Mouse (Mus musculus) forebrain, postnatal 0 days (tissue): ENCODE measurements around the gene Nkd1. TPM values are rescaled to one million over a fixed set of nuclear protein-coding genes. Genes with fewer than 3 reads are reported as not detected.

Experiments used
- ATAC-seq: fragments of 200-750 bp; cut with Nextera tagmentation; 2 replicates; pipeline ENCODE4 v1.8.0; 2017; ENCODE audit warnings: mild to moderate bottlenecking, moderate library complexity
- DNase-seq: peaks from one replicate; pipeline ENCODE4 v3.0.0-alpha.2; 2015
- H3K27ac ChIP-seq: fragments of 300-500 bp; sonication (generic); 2 replicates; pipeline ENCODE4 v1.5.1; 2014; ENCODE audit warnings: low read depth, mild to moderate bottlenecking, antibody characterized with exemption, low read length, moderate library complexity, mixed read lengths
- H3K27me3 ChIP-seq: fragments of 300-500 bp; sonication (generic); 2 replicates; pipeline ENCODE4 v1.6.1; 2014; ENCODE audit warnings: mild to moderate bottlenecking, low read length, mixed read lengths; ENCODE audit not compliant: insufficient read depth
- H3K36me3 ChIP-seq: fragments of 300-500 bp; sonication (generic); 2 replicates; pipeline ENCODE4 v1.6.1; 2014; ENCODE audit warnings: mild to moderate bottlenecking, moderate library complexity; ENCODE audit not compliant: insufficient read depth
- H3K4me1 ChIP-seq: fragments of 300-500 bp; sonication (generic); 2 replicates; pipeline ENCODE4 v1.6.1; 2014; ENCODE audit warnings: antibody characterized with exemption; ENCODE audit not compliant: insufficient read depth
- H3K4me2 ChIP-seq: fragments of 300-500 bp; sonication (generic); 2 replicates; pipeline ENCODE4 v1.6.1; 2014; ENCODE audit warnings: low read depth, mild to moderate bottlenecking, moderate library complexity
- H3K4me3 ChIP-seq: fragments of 300-500 bp; sonication (generic); 2 replicates; pipeline ENCODE4 v1.5.1; 2014; ENCODE audit warnings: low read depth, low read length, mixed read lengths
- H3K9ac ChIP-seq: fragments of 300-500 bp; sonication (generic); 2 replicates; pipeline ENCODE4 v1.6.1; 2014; ENCODE audit warnings: mild to moderate bottlenecking
- H3K9me3 ChIP-seq: fragments of 300-500 bp; sonication (generic); 2 replicates; pipeline ENCODE4 v1.6.1; 2016; ENCODE audit warnings: low read length
- CTCF ChIP-seq: sonication (generic); IDR thresholded peaks from 2 replicates; pipeline ENCODE4 v1.5.1; 2016; ENCODE audit warnings: antibody characterized with exemption, control low read depth, low read depth
- WGBS: fragments of 180-500 bp; shearing (Covaris S2); extraction: QIAGEN DNeasy Blood & Tissue Kit; methylation state at CpG from one replicate; pipeline ENCODE4 v1.1.7; 2014; 5-methylcytosine and 5-hydroxymethylcytosine counted together
- polyA plus RNA-seq: library from polyadenylated mRNA; unstranded; fragments of >200 nt; fragmentation: Nextera tagmentation; extraction: Ambion mirVana; gene quantifications from 2 replicates; pipeline ENCODE4 v1.2.1, GENCODE M21; 2015
- total RNA-seq: library from RNA; depleted of rRNA; stranded (reverse); fragments of >200 nt; gene quantifications from 2 replicates; pipeline ENCODE4 v1.2.3, GENCODE M21; 2014

Gene Nkd1
- total and polyA plus RNA-seq, 2 experiments from 2014 or later = 22.8 to 33.6 TPM

DNA sequence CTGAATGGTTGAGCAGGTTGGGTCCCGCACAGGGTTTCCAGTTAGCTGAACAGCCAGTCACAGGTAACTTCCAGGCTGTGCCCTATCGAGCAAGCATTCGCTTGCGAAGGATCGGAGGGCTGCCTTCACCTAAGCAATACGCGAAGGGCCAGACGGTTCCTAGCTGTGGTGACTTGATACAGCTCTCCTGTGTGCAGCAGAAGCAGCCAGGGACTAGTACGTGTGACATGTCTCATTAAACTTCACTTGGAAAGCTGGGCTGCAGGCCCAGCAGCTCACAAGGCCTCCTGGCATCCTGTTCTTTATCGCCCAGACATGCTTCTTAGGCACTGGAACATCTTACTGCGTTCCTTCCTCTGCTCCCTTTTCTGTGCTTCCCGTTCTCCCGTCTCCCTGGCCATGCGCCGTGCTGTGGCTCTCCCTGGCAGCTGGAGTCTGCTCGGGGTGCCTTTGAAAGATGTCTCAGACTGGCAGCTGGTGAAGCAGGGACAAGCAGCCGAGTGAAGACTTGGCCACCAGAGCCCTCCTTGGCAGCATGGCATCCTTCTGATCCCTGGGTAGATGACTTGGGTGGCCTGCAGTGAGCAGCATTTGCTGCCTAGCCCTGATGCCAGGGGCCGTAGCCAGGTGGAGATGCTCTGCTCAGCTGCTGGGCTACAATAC is 58.6 kb downstream of the Nkd1 start:
- H3K27ac ChIP-seq = no peak overlapping the region
- ATAC-seq (peak; percentile 68), DNase-seq (peak; percentile 62)
- H3K9me3 ChIP-seq = no peaks in the 10 kb centered on the region
- H3K4me3 ChIP-seq = no peak overlapping the region
- H3K27me3 ChIP-seq = no peaks in the 10 kb centered on the region
- H3K4me2 ChIP-seq = no peak overlapping the region
- H3K9ac ChIP-seq = no peak overlapping the region
- no peak for TF ChIP-seq CTCF
- H3K4me1 ChIP-seq = peaks cover 19% of the 10 kb centered on the region; the same call in 1 of the 2 replicates
- no peaks in the 10 kb centered on the region for H3K36me3 ChIP-seq
- WGBS = 49% methylated on average over 18 of the region's 18 CpGs

DNA sequence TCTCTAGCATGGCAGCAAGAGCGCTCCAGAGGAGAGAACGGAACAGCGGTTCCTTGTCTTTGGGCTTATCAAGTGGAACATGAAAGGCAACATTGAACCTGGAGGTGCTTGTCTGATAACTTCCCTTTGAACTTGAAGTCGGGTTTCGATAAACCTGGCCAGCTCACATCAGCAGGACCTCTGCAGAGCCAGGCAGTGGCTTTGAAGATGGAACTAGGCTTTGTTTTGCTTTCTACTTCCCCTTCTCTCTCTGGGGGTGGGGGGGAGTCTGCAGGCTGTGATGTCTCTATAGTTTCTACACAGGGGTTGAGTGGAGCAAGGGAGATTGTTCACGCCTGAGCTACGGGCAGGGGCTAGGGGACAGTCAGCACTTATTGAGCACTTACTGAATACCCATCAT is 59.6 kb downstream of the Nkd1 start:
- ATAC-seq = no peak
- 78% methylated on average over 7 of the region's 7 CpGs for WGBS
- no peak overlapping the region for H3K4me3 ChIP-seq
- no peak overlapping the region for H3K4me2 ChIP-seq
- no peak overlapping the region for H3K9ac ChIP-seq
- no peaks in the 10 kb centered on the region for H3K9me3 ChIP-seq
- peaks cover 19% of the 10 kb centered on the region; the same call in 1 of the 2 replicates for H3K4me1 ChIP-seq
- H3K36me3 ChIP-seq = no peaks in the 10 kb centered on the region
- no peak for DNase-seq
- H3K27ac ChIP-seq = no peak overlapping the region
- H3K27me3 ChIP-seq = no peaks in the 10 kb centered on the region
- TF ChIP-seq CTCF = no peak

DNA sequence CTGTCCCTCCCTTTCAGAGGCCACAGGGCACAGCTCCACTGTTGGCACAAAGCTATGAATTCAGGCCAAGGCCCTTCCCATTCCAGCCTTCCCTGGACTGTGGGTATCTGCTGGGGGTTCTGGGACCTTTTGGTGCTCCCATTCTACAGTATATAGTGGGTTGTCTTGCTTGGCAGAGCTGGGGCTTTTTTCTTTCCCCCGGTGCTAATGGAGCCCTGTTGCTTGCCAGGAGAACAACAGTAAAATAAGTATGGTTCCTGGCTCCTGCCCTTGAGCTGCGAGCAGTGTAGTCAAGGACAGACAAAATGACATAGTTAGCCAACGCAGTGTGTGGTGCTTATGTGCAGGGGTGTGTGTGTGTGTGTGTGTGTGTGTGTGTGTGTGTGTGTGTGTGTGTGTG is 62.7 kb downstream of the Nkd1 start:
- ATAC-seq = no peak
- Histone ChIP-seq H3K27me3 (no peaks in the 10 kb centered on the region), H3K36me3 (no peaks in the 10 kb centered on the region), H3K9me3 (no peaks in the 10 kb centered on the region), H3K4me2 (no peak overlapping the region), H3K9ac (no peak overlapping the region), H3K27ac (no peak overlapping the region), H3K4me1 (peaks cover 14% of the 10 kb centered on the region; the same call in 1 of the 2 replicates), H3K4me3 (no peak overlapping the region)
- TF ChIP-seq CTCF = no peak
- DNase-seq = no peak
- WGBS = 58% methylated on average over 3 of the region's 3 CpGs

DNA sequence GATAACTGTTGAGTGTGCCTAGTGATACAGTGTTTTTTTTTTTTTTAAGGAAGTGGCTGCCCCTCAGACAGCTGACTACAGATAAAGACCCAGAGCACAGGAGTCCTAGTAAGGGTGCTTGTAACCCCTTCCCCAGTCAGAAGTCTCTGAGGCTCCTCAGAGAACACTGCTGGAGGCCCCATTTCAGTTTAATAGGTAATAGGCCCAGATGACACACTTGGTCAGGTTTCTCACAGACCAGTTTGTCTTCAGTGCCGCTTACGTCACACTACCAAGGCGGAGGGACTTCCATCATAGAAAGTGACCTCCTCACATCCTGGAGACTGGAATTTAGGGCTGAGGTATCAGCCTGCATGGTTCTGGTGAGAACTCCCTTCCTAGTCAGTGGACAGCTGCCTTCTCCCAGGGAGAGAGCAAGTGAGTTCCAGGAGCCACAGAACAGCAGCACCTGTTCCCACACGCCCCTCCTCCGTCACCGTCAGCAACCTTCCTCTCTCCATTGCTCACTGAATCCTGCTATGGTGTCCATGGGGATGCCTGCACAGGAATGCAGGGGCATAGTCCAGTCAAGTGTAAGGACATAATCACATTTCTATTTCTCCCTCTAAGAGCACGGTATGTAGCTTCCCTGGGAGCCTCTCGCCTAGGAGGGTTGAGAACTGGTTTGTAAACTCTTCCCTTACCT is 67.2 kb downstream of the Nkd1 start:
- DNase-seq (no peak), ATAC-seq (no peak)
- Histone ChIP-seq H3K4me2 (no peak overlapping the region), H3K9ac (no peak overlapping the region), H3K4me1 (no peaks in the 10 kb centered on the region), H3K36me3 (no peaks in the 10 kb centered on the region), H3K9me3 (no peaks in the 10 kb centered on the region), H3K4me3 (no peak overlapping the region), H3K27ac (no peak overlapping the region), H3K27me3 (no peaks in the 10 kb centered on the region)
- WGBS = 94% methylated on average over 8 of the region's 8 CpGs
- TF ChIP-seq CTCF = no peak

DNA sequence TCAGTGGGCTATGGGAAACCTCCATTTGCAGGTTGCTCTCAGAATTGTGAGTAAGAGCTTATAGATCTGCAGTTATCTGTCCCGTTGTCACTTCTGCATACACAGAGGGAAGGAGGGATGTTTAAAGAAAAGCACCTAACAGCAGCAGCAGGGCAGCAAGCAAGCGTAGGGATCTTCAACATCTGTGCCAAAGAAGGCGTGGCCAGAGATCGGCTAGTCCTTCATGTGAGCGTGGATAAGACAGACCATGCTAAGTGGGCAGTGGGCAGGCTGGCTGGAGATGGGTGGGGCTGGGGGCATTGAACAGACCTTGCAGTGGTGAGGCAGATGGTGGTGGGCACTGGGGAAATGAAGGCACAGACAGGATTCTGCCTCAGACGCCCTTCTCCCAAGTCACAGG is 69.1 kb downstream of the Nkd1 start:
- no peak overlapping the region for H3K4me2 ChIP-seq
- no peak overlapping the region for H3K4me3 ChIP-seq
- 68% methylated on average over 6 of the region's 6 CpGs for WGBS
- H3K36me3 ChIP-seq = no peaks in the 10 kb centered on the region
- H3K27ac ChIP-seq = no peak overlapping the region
- H3K9ac ChIP-seq = no peak overlapping the region
- H3K9me3 ChIP-seq = no peaks in the 10 kb centered on the region
- H3K27me3 ChIP-seq = no peaks in the 10 kb centered on the region
- DNase-seq = no peak
- ATAC-seq = no peak
- no peaks in the 10 kb centered on the region for H3K4me1 ChIP-seq
- TF ChIP-seq CTCF = no peak

DNA sequence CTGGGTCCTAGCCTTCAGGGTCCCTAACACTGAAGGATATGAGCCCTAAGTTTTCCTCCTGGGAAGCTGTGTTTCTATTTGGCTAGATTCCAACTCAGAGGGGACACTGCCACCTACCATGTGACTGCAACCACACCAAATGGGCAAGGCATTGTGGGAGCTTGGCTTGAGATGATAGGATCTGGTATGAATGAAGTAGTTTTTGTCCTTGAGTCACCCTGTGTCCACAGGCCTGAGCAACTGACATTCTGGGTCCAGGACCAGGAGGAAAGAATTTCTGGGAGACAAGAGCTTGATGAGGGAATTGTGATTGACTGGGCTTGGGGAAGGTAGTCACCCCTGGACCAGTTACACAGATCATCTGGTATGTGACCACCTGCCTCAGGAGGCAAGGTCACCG is 72.8 kb downstream of the Nkd1 start:
- H3K4me3 ChIP-seq = no peak overlapping the region
- DNase-seq (no peak), ATAC-seq (no peak)
- no peak overlapping the region for H3K27ac ChIP-seq
- 93% methylated on average over 1 of the region's 1 CpGs for WGBS
- H3K36me3 ChIP-seq = no peaks in the 10 kb centered on the region
- no peak overlapping the region for H3K9ac ChIP-seq
- H3K9me3 ChIP-seq = no peaks in the 10 kb centered on the region
- no peaks in the 10 kb centered on the region for H3K4me1 ChIP-seq
- no peaks in the 10 kb centered on the region for H3K27me3 ChIP-seq
- H3K4me2 ChIP-seq = no peak overlapping the region
- TF ChIP-seq CTCF = no peak

DNA sequence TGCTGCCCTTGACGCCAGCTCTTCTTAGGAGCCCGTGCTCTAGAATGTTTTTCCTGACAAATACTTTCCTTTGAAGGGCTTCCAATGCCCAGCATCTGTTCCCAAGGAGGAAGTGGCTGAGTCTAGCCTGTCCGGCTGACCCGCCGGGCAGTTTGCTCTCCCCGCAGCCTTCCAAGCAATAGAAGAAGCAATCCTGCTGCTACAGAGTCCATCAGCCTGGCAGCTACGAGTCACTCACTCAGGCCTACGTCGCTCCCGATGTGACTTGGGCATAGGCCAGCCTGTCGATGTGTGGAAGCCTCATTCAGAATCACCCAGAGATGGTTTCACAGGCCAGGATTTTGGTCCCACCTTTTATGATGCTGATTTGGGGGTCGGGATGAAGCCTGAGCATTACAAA is 74.9 kb downstream of the Nkd1 start:
- no peak overlapping the region for H3K4me3 ChIP-seq
- H3K4me1 ChIP-seq = no peaks in the 10 kb centered on the region
- no peak overlapping the region for H3K9ac ChIP-seq
- no peaks in the 10 kb centered on the region for H3K9me3 ChIP-seq
- DNase-seq (no peak), ATAC-seq (no peak)
- no peaks in the 10 kb centered on the region for H3K27me3 ChIP-seq
- no peak overlapping the region for H3K4me2 ChIP-seq
- H3K27ac ChIP-seq = no peak overlapping the region
- 72% methylated on average over 12 of the region's 12 CpGs for WGBS
- TF ChIP-seq CTCF = no peak
- no peaks in the 10 kb centered on the region for H3K36me3 ChIP-seq
